Mouse (Mus musculus) stomach, postnatal 0 days (tissue): ENCODE measurements at regions not wholly inside any gene's neighbourhood (a gene's known extent, or its start where the extent isn't known, plus 50 kb on each side); places are given as distances from the start of the nearest gene placed in this dataset.

ENCODE experiments used
- ATAC-seq: fragments of 200-750 bp; cut with Nextera tagmentation; 2 replicates; pipeline ENCODE4 v1.8.0; 2017; ENCODE audit not compliant: low FRiP score, low TSS enrichment
- DNase-seq: peaks from one replicate; pipeline ENCODE4 v3.0.0-alpha.2; 2016; ENCODE audit warnings: low spot score
- H3K27ac ChIP-seq: fragments of 300-500 bp; sonication (generic); replicated peaks from 2 replicates; pipeline ENCODE4 v1.5.1; 2014; ENCODE audit warnings: mild to moderate bottlenecking, control low read depth
- H3K27me3 ChIP-seq: fragments of 300-500 bp; sonication (generic); 2 replicates; pipeline ENCODE4 v1.6.1; 2014; ENCODE audit warnings: low read length; ENCODE audit not compliant: control insufficient read depth, insufficient read depth
- H3K36me3 ChIP-seq: fragments of 300-500 bp; sonication (generic); 2 replicates; pipeline ENCODE4 v1.6.1; 2014; ENCODE audit warnings: low read length, mixed read lengths; ENCODE audit not compliant: control insufficient read depth, insufficient read depth
- H3K4me1 ChIP-seq: fragments of 300-500 bp; sonication (generic); replicated peaks from 2 replicates; pipeline ENCODE4 v1.6.1; 2014; ENCODE audit warnings: antibody characterized with exemption; ENCODE audit not compliant: control insufficient read depth, insufficient read depth
- H3K4me2 ChIP-seq: fragments of 300-500 bp; sonication (generic); replicated peaks from 2 replicates; pipeline ENCODE4 v1.6.1; 2014; ENCODE audit warnings: low read depth, mild to moderate bottlenecking, control low read depth, moderate library complexity
- H3K4me3 ChIP-seq: fragments of 300-500 bp; sonication (generic); 2 replicates; pipeline ENCODE4 v1.5.1; 2014; ENCODE audit warnings: low read depth, low read length, control low read depth
- H3K9ac ChIP-seq: fragments of 300-500 bp; sonication (generic); 2 replicates; pipeline ENCODE4 v1.6.1; 2014; ENCODE audit warnings: mild to moderate bottlenecking, low read length, control low read depth, mixed read lengths
- H3K9me3 ChIP-seq: fragments of 300-500 bp; sonication (generic); 2 replicates; pipeline ENCODE4 v1.6.1; 2016; ENCODE audit warnings: low read length; ENCODE audit not compliant: control insufficient read depth
- CTCF ChIP-seq: IDR thresholded peaks from 2 replicates; pipeline ENCODE4 v1.5.1; 2016; ENCODE audit warnings: antibody characterized with exemption, low read depth, mild to moderate bottlenecking, moderate library complexity
- EP300 ChIP-seq: optimal IDR thresholded peaks from 2 replicates; pipeline ENCODE3; 2016; ENCODE audit warnings: antibody characterized with exemption
- WGBS: fragments of 180-500 bp; shearing (Covaris S2); extraction: QIAGEN DNeasy Blood & Tissue Kit; methylation state at CpG from one replicate; pipeline ENCODE4 v1.1.7; 2014; 5-methylcytosine and 5-hydroxymethylcytosine counted together

GRCm38 (mm10) chr14:95645980-95646379, 235.1 kb upstream of the 4921530L21Rik start:
- DNase-seq (no peak), ATAC-seq (no peak)
- TF ChIP-seq CTCF: no peak
- Histone ChIP-seq H3K4me2 (no peak overlapping the region), H3K4me1 (no peaks in the 10 kb centered on the region), H3K4me3 (no peak overlapping the region), H3K27me3 (no peaks in the 10 kb centered on the region), H3K36me3 (no peaks in the 10 kb centered on the region), H3K27ac (no peak overlapping the region), H3K9me3 (no peaks in the 10 kb centered on the region), H3K9ac (no peak overlapping the region)
- 41% methylated on average over 6 of the region's 6 CpGs for WGBS

- no peak for ATAC-seq
- Histone ChIP-seq H3K4me3 (no peak overlapping the region), H3K27ac (no peak overlapping the region), H3K4me1 (no peaks in the 10 kb centered on the region), H3K4me2 (no peak overlapping the region), H3K27me3 (no peaks in the 10 kb centered on the region), H3K36me3 (no peaks in the 10 kb centered on the region), H3K9ac (no peak overlapping the region), H3K9me3 (no peaks in the 10 kb centered on the region)
- no peak for DNase-seq
- TF ChIP-seq CTCF (no peak), EP300 (no peak)
- WGBS: 53% methylated on average over 1 of the region's 1 CpGs
Observed at GRCm38 (mm10) chr14:95659552-95659951, 221.5 kb upstream of the 4921530L21Rik start.

- no peak for TF ChIP-seq CTCF
Observed at GRCm38 (mm10) chr14:95660862-95661261, 220.2 kb upstream of the 4921530L21Rik start.

GRCm38 (mm10) chr14:95661416-95661815, 219.6 kb upstream of the 4921530L21Rik start:
- no peak overlapping the region for H3K4me2 ChIP-seq
- 85% methylated on average over 3 of the region's 3 CpGs for WGBS
- H3K9me3 ChIP-seq: no peaks in the 10 kb centered on the region
- no peak for DNase-seq
- no peak overlapping the region for H3K9ac ChIP-seq
- no peaks in the 10 kb centered on the region for H3K27me3 ChIP-seq
- no peak overlapping the region for H3K27ac ChIP-seq
- H3K4me1 ChIP-seq: no peaks in the 10 kb centered on the region
- no peaks in the 10 kb centered on the region for H3K36me3 ChIP-seq
- ATAC-seq: no peak
- TF ChIP-seq CTCF: no peak
- TF ChIP-seq EP300: no peak
- no peak overlapping the region for H3K4me3 ChIP-seq

More at GRCm38 (mm10) chr14:95660862-95661261, 220.2 kb upstream of the 4921530L21Rik start:
- DNase-seq (no peak), ATAC-seq (no peak)
- H3K27me3 ChIP-seq: no peaks in the 10 kb centered on the region
- no peak overlapping the region for H3K9ac ChIP-seq
- H3K4me1 ChIP-seq: no peaks in the 10 kb centered on the region
- no peaks in the 10 kb centered on the region for H3K36me3 ChIP-seq
- 57% methylated on average over 1 of the region's 1 CpGs for WGBS
- no peak overlapping the region for H3K4me3 ChIP-seq
- no peaks in the 10 kb centered on the region for H3K9me3 ChIP-seq
- H3K27ac ChIP-seq: no peak overlapping the region
- no peak overlapping the region for H3K4me2 ChIP-seq

GRCm38 (mm10) chr14:95687448-95687847, 193.6 kb upstream of the 4921530L21Rik start:
- Histone ChIP-seq H3K36me3 (no peaks in the 10 kb centered on the region), H3K27ac (no peak overlapping the region), H3K4me2 (no peak overlapping the region), H3K9ac (no peak overlapping the region), H3K9me3 (no peaks in the 10 kb centered on the region), H3K4me1 (no peaks in the 10 kb centered on the region), H3K4me3 (no peak overlapping the region), H3K27me3 (no peaks in the 10 kb centered on the region)
- DNase-seq (no peak), ATAC-seq (no peak)
- WGBS: 44% methylated on average over 1 of the region's 1 CpGs
- no peak for TF ChIP-seq EP300
- TF ChIP-seq CTCF: no peak

- DNase-seq (no peak), ATAC-seq (no peak)
- no peak overlapping the region for H3K4me3 ChIP-seq
- H3K9ac ChIP-seq: no peak overlapping the region
- H3K4me2 ChIP-seq: no peak overlapping the region
- no peaks in the 10 kb centered on the region for H3K9me3 ChIP-seq
- TF ChIP-seq CTCF (no peak), EP300 (no peak)
- no peaks in the 10 kb centered on the region for H3K27me3 ChIP-seq
- no peaks in the 10 kb centered on the region for H3K4me1 ChIP-seq
- no peaks in the 10 kb centered on the region for H3K36me3 ChIP-seq
- no peak overlapping the region for H3K27ac ChIP-seq
Observed at GRCm38 (mm10) chr14:95688611-95689010, 192.4 kb upstream of the 4921530L21Rik start.
